Mouse (Mus musculus): Measurements from ENCODE around the gene Rpl9-ps6. TPM values are rescaled to one million over a fixed set of nuclear protein-coding genes. Genes with fewer than 3 reads are reported as not detected.

Rpl9-ps6 gene
- polyA plus RNA-seq, 1 experiment, result 55.2 TPM

Other genes with a start within 250 kb of the Rpl9-ps6 start
- 26.3 and 27.9 TPM in 2 replicates for gene Sgms1, start 76.9 kb downstream of the Rpl9-ps6 start, polyA plus RNA-seq (2012; rRNA removed)
- 41.9 and 46.3 TPM in 2 replicates for gene Minpp1, start 19.2 kb upstream of the Rpl9-ps6 start, polyA plus RNA-seq (2012; rRNA removed)
- gene Papss2, start 129.2 kb upstream of the Rpl9-ps6 start, polyA plus RNA-seq (2012; rRNA removed), result 9.6 and 10.0 TPM in 2 replicates